Mouse (Mus musculus): ENCODE measurements around the gene Cd44.

Cd44 gene

DNA sequence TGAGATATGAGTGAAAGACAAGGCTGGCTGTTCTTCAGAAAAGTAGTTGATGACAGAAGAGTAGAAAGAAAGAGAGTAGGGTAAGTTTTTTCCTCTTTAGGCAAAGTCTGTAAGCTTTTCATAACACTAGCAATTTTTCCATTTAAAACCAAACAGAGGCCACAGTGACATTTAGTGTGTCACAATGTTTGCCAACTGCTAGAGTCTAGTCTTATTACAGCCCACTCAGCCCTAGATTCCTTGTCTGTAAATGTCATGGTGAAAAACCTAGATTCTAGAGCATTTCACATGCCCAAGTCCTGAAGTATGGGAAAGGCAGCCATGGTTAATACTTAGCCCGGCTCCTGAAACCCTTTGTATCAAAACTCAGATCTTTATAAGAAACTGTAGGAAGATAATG lies 130.2 kb downstream of the Cd44 start:
- in situ Hi-C loops (cut with MboI; ENCODE audit: low sequenced_read_pairs): no loop called here

DNA sequence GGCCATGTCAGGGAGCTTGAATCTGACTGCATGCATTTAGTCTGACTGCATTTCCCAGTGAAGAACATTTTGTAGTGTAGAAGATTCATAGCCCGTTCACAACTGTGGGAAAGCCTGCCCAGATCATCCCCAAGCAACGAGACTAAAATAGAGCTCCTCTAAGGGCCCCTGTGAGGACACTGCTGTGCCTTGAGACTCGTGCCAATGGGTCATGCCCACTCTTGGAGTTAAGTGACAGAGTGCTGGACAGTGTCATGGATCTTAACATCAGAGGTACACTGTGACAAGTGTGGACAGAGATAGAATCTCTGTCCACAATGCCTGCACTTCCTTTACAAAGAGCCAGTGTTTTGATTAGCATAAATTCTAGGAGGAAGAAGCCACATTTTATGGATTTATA lies 133.2 kb downstream of the Cd44 start:
- in situ Hi-C loops (cut with MboI; ENCODE audit: low sequenced_read_pairs): no loop called here

DNA sequence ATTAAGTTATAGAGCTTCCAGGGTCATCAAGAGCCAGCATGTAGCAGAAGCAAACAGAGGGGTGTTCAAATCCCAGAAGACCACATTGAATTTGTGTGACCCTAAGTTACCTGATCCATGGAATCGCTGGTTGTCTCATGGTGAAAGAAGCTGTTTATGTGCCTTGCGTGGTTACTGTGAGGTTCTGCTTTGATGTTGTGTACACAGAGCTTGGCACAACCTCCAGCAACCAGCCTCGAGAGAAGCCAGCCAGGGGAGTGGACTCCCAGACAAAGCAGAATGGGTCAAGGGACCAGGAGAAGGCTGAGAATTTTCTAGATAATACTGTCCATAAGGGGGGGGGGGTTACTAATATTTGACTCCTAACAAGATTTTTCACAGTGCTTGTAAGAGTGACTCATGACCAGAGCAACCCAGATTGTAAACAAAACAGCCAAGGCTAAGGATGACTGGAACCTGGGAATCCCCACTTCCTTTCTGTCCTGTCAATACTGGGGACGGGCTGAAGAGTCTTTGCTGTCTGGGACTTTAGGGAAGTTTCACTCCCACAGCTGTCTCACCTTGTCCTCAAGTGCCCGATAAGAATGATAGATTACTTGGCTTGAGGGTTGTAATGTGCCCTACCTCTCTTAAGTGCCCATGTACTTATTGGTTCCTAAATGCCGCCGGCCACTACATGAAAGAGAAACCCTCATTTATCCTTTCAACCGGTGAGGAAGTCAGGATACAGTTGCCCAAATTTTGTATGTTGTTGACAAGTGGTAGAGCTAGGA lies 136.7 kb downstream of the Cd44 start:
- in situ Hi-C loops (cut with MboI; ENCODE audit: low sequenced_read_pairs): no loop called here

DNA sequence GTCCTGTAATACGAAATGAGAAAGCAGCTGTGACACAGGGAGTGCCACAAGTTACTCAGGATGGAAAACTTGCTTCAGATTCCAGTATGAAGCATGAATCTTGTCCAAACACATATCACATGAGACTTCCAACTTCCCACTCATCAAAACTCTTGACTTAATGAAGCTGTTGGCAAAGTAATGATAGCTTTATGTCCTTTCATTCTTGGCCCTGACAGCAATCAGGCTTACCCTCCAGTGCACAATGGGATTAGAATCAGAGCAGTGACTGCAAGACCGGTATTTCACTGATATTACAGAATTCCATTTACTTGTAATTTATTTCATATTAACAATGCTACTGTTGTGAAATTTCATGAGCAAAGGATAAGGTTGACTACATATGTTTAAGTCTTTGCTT lies 137.5 kb downstream of the Cd44 start:
- in situ Hi-C loops (cut with MboI; ENCODE audit: low sequenced_read_pairs): no loop called here

DNA sequence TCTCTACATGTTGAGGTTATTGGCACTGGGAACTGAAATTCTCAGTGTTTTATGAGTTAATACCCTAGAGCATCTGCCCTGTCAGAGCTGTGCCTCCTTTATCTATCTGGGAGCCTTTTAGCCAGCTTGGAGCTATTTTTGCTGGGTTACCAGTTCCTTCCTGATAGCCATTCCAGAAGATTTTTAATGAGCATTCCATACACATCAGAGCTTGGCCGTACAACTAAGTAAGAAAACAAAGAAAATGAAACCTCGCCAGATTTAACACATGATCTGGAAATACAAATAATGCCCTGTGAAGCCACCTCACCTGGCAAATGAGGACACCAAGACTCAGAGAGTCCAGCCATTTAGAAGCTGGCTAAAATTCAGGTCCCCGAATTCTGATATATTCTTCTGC lies 138.3 kb downstream of the Cd44 start:
- in situ Hi-C loops (cut with MboI; ENCODE audit: low sequenced_read_pairs): no loop called here
